Mouse (Mus musculus) induced T-regulatory cell, adult 2 months (primary cell): ENCODE data around the gene Slc11a2.
"Not testable (repeated sequence)": the region's sequence is repeated elsewhere in the genome, so short reads cannot be mapped to it uniquely, and the experiment has no call there.

Experiments used
- DNase-seq: peaks from one replicate; pipeline ENCODE4 v3.0.0-alpha.2; 2012; ENCODE audit warnings: low read depth

Slc11a2 gene

DNA sequence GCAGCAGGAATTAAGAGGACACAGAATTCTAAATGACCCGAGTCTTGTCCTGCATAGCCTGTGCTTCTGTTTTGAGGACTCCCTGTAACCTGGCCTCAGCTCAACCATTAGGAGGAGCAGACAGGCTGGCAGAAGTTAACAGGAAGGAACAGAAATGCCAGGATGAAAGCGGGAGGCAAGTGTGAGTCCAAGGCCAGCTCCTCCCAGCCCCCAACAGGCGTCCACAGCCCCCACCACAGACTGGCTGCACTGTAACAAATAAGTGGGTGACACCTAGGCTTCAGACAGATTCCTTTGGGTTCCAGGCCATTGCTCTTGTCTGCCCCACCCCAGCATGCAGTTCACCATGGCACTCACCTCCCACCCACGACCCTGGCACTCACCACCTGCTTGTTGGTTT is 22.1 kb downstream of the Slc11a2 start:
- no peak for DNase-seq

- DNase-seq = no peak
Observed at GRCm38 (mm10) chr15:100402347-100402746, 22.5 kb downstream of the Slc11a2 start.

GRCm38 (mm10) chr15:100401811-100402210 is 23.1 kb downstream of the Slc11a2 start:
- no peak for DNase-seq

GRCm38 (mm10) chr15:100400592-100401250 is 24.2 kb downstream of the Slc11a2 start:
- no peak for DNase-seq

- no peak for DNase-seq
Observed at GRCm38 (mm10) chr15:100395561-100395960, 29.3 kb downstream of the Slc11a2 start.

- no peak for DNase-seq
Observed at GRCm38 (mm10) chr15:100393016-100393415, 31.9 kb downstream of the Slc11a2 start.

DNA sequence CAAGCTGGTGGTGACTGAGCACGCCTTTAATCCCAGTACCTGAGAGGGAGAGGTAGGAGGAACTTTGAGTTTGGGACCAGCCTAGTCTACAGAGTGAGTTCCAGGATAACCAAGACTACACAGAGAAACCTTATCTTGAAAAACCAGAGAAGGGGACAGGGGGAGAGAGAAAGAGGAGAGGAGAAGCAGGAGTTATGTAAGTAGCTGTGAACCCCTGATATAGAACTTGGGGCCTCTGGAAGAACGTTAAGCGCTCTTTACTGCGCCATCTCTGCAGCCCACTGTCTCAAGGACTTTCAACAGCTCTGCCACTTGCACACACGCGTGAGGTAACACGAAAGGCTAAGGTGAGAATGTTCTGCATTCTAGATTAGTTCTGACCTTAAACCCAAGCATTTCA is 33.3 kb downstream of the Slc11a2 start:
- no peak for DNase-seq

DNA sequence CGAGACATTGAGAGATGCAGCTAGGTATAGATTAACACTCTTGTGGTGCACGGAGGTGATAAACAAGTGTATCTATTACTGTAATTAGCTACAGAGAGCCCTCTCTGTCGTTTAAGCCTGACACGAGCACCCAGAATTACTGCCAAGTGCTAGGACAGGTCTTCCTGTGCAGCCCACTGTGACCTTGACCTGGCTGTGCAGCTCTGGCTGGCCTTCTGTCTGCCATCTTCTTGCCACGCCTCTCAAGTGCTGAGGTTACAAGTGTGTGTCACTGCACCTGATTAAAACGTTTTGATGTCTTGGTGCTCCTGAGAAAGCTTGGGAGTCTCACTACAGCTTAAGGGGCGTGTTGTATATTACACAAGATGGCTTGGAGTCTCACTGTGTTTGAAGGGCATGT is 33.8 kb downstream of the Slc11a2 start:
- no peak for DNase-seq

DNA sequence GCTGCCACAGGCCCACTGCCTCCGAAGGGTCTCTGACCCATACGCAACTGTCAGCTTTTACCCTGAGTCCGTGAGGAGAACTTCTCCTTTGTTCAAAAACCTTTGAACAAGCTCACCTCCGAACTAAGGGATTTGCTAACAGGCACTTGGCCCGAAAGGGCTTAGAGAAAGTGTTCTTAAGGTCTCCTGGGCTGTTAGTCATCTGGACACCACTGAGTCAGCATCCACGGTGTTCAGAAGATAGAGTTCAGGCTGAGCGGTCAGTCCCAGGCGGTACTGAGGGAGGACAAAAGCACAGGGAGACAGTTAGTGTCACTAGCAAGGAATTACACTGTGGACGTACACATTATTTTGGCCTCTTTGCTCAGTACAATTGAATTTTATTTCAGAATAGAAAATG is 36.0 kb downstream of the Slc11a2 start:
- no peak for DNase-seq

- no peak for DNase-seq
Observed at GRCm38 (mm10) chr15:100388224-100388835, 36.5 kb downstream of the Slc11a2 start.

GRCm38 (mm10) chr15:100387544-100388223 is 37.2 kb downstream of the Slc11a2 start:
- DNase-seq = no peak

GRCm38 (mm10) chr15:100385705-100386104 is 39.2 kb downstream of the Slc11a2 start:
- no peak for DNase-seq

- no peak for DNase-seq
Observed at GRCm38 (mm10) chr15:100380104-100380503, 44.8 kb downstream of the Slc11a2 start.

DNA sequence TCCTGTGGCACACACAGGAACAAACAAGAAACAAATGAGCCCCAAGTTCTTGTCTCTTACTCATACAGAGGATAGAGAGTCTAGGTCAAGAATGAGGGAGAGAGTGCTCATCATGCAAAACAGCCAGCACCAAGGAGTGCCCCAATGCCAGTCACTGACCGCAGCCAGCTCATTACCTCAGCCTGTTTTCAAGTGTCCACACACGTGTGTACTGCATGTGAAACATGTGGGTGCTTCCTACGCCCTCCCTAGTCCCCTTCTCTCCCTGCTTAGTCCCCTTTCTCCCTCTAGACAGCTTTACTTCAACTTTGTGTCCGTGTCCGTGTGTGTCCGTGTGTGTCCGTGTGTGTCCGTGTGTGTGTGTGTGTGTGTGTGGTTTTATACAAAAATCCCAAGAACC is 45.2 kb downstream of the Slc11a2 start:
- DNase-seq = no peak

DNA sequence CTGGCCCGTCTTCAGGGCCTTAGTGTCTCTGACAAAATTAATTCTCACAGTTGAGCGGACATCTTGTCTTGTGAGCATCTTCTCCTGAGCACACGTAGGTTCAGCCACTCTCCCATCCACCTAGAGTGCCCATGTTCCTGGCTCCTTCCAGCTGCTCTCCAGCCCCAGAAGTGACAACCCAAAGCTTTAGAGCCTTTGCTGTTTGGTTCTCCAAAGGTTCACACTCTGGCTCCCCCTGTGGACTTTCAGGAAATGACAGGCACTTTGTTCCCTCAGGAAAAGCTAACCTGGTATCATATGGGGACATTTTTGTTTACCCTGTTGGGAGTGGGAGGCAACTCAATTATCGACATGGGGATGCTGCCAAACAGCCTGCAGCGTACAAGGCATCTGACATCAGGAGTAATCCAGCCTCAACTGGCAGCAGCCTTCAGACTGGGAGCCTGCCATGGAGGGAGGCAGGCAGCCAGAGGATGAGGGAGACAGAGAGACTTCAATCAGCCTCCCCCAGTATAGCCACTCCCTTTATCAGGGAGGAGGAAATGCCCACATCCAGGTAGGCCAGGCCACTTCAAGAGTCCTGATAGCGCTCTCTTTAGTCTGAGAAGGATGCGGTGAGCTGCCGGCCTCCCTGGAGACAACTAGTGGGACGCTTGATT is 46.9 kb downstream of the Slc11a2 start:
- not testable (repeated sequence) for DNase-seq

DNA sequence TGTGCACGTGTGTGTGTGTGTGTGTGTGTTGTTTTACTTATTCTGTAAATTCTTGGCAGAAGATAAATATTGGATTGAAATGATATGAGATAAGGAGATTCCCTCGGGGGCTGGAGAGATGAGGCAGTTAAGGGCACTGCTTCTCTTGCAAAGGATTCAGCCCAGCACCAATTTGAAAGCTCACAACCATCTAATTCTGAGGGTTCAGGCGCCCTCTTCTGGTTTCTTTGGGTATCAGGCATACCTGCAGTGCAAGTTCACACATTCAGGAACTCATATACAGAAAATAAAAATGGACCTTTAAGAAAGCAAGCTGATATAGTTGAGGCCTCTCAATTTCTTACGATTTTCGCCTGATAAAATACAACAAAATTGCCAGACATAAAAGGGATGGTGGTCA is 49.8 kb downstream of the Slc11a2 start:
- peak; percentile 65 for DNase-seq

DNA sequence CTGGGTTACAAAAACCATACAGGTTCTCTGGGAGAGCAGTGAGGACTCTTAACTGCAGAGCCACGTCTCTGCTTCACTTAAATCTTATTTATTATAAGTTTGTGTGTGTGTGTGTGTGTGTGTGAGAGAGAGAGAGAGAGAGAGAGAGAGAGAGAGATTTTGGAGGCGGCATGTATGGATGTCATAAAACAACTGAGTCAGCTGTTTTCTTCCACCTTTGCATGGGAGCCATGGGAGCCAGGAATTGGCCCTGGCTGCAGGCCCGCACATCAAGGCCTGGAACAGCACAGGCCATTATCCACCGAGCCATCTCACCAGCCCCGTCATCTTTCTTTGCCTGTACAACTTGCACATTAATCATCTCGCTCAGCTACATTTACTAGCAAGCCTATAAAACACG is 57.8 kb downstream of the Slc11a2 start:
- DNase-seq = no peak

- DNase-seq = not testable (repeated sequence)
Observed at GRCm38 (mm10) chr15:100365967-100366366, 58.9 kb downstream of the Slc11a2 start.

DNA sequence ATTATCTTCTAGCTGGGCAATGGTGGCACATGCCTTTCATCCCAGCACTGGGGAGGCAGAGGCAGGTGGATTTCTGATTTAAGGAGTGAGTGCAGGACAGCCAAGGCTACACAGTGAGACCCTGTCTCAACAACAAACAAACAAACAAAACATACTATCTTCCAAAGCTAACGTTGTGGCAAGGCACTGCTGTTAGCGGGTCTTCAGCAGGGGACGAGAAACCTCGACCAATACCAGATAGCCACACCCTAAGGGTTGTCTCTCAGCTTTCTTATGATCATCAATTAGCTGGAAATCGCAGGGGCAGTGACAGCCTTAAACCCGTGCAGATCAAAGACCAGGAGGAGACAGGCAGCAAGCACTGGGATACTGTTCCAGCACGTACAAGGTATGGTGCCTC is 60.6 kb downstream of the Slc11a2 start, which contains the start of gene Higd1c:
Higd1c (plus strand) TSS at position 301 of the 400 bp plus-strand sequence.
- no peak for DNase-seq

DNA sequence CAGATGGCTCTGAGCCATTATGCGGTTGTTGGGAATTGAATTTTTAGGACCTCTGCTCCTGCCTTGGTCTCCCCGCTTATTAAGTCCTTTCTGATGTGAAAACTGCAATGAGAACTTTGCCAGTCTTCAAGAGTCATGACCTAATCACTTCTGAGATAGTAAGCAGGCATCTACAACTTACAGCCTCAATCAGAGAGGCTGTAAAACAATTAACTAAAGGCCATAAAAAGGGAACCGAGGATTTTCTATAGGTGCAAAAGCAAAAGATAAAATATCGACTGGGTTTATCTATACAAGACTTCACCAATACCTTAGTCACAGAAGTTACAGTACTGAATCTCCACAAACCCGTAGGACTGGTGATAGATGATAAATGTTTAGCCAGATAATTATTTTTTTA is 69.0 kb downstream of the Slc11a2 start:
- DNase-seq = no peak

GRCm38 (mm10) chr15:100353399-100353798 is 71.5 kb downstream of the Slc11a2 start:
- DNase-seq = not testable (repeated sequence)

DNA sequence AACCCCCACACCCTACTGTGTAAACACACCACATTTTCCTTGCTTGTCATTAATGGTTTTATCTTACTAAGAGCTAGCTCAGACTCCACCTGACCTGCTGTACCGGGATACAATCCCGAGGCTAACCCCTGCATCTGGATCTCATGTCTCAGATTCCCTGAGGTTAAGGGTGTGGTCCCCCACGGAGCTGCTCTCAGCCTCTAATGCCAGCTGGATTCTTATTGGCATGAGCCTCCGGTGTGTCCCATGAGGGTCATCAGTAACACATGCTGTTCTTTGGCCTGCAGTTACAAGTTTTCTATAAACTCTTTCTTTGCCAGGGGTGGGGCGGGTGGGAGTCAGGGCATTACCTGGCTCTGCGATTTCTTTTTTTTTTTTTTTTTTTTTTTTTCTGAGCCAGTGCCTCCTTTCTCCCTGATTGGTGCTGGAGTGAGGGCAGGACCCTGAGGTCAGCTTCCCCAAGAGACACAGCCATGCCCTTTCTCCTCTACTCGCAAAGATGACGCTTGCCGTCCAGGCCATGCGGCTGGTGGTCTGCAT is 72.1 kb downstream of the Slc11a2 start, which contains the start of the genes Methig1 and Mettl7a2:
Methig1 (plus strand) TSS at position 439 of the 540 bp plus-strand sequence.
Mettl7a2 (plus strand) TSS at position 490 of the 540 bp plus-strand sequence.
- DNase-seq = no peak
